Mouse (Mus musculus): ENCODE measurements around the gene Vti1a.

GRCm38 (mm10) chr19:55597951-55598350 lies 281.9 kb downstream of the Vti1a start:
- TF ChIP-seq CTCF (IDR thresholded peaks at IDR 0.05; ENCODE audit: low read depth) (no peak), EP300 (optimal IDR thresholded peaks at IDR 0.05) (no peak)

Data from stomach, postnatal 0 days (tissue).